Mouse (Mus musculus) hindbrain, embryonic 16.5 days (tissue): ENCODE results near the gene Psg22. TPM values are rescaled to one million over a fixed set of nuclear protein-coding genes. Genes with fewer than 3 reads are reported as not detected.

ENCODE experiments used
- polyA plus RNA-seq: library from polyadenylated mRNA; unstranded; fragments of >200 nt; fragmentation: Nextera tagmentation; extraction: Ambion mirVana; gene quantifications from 2 replicates; pipeline ENCODE4 v1.2.1, GENCODE M21; 2015

Gene Psg22
- polyA plus RNA-seq, 1 experiment from 2014 or later: not detected

Other genes with a start within 250 kb of the Psg22 start
- gene Psg26, start 233.9 kb upstream of the Psg22 start, polyA plus RNA-seq: not detected in 2 replicates
- gene Psg25, start 185.8 kb upstream of the Psg22 start, polyA plus RNA-seq: not detected in 2 replicates
- not detected in 2 replicates for gene Psg27, start 150.8 kb upstream of the Psg22 start, polyA plus RNA-seq
- gene Psg23, start 101.6 kb upstream of the Psg22 start, polyA plus RNA-seq: not detected in 2 replicates
- gene Psg21, start 61.4 kb upstream of the Psg22 start, polyA plus RNA-seq: not detected in 2 replicates
- gene Psg20, start 31.9 kb upstream of the Psg22 start, polyA plus RNA-seq: not detected in 2 replicates
- not detected in 2 replicates for gene Psg19, start 80.4 kb downstream of the Psg22 start, polyA plus RNA-seq
- not detected in 2 replicates for gene Psg17, start 103.5 kb downstream of the Psg22 start, polyA plus RNA-seq
- 0.38 and 1.2 TPM in 2 replicates for gene Mill2, start 121.9 kb downstream of the Psg22 start, polyA plus RNA-seq
- gene Pglyrp1, start 153.2 kb downstream of the Psg22 start, polyA plus RNA-seq: 31.2 and 36.7 TPM in 2 replicates
- 29.1 and 35.7 TPM in 2 replicates for gene Ccdc61, start 192.3 kb downstream of the Psg22 start, polyA plus RNA-seq
- gene Nova2, start 207.8 kb downstream of the Psg22 start, polyA plus RNA-seq: 10.4 and 12.3 TPM in 2 replicates